Mouse (Mus musculus): ENCODE results near the gene Nyap1.

GRCm38 (mm10) chr5:137783901-137784540, 42.6 kb upstream of the Nyap1 start:
- TF ChIP-seq CTCF (conservative IDR thresholded peaks at IDR 0.05; ENCODE audit: low read length) (no peak), NANOG (IDR thresholded peaks at IDR 0.05; ENCODE audit: borderline replicate concordance, low read length) (no peak), POU5F1 (IDR thresholded peaks at IDR 0.05; ENCODE audit: borderline replicate concordance, low read length) (no peak)
